Mouse (Mus musculus): ENCODE measurements around the gene Col23a1. TPM values are rescaled to one million over a fixed set of nuclear protein-coding genes. Genes with fewer than 3 reads are reported as not detected.

Col23a1 gene
- total and polyA plus RNA-seq, 2 experiments from 2014 or later: 3.5 to 7.2 TPM

DNA sequence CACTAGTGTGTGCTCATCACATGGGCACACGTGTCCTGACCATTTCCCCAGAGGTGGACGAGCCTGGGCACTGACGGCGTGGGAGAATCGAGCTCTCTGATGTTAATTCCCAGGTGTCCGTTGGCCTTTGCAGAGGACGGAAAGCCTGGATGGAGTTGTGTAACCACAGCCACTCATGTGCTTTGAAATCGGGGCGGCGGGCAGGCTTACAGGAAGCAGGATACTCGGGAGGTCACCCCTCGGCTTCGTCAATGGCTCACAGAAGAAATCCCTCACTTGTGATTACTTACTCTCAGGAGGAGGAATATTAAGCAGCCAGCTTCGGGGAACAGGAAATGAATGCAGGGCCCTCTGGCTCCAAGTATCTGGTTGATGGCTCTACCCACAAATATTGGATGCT, 133.0 kb downstream of the Col23a1 start:
- Histone ChIP-seq H3K4me3 (ENCODE audit: low read depth, low read length) (no peak overlapping the region), H3K9ac (replicated peaks; ENCODE audit: low read depth, low read length) (no peak overlapping the region), H3K9me3 (replicated peaks; ENCODE audit: control insufficient read depth, low read length) (no peaks in the 10 kb centered on the region), H3K36me3 (replicated peaks; ENCODE audit: control insufficient read depth, insufficient read depth, low read length) (no peaks in the 10 kb centered on the region), H3K4me2 (ENCODE audit: low read depth, low read length) (no peak overlapping the region), H3K4me1 (ENCODE audit: control insufficient read depth, insufficient read depth) (no peaks in the 10 kb centered on the region), H3K27me3 (ENCODE audit: control insufficient read depth, insufficient read depth, low read length) (no peaks in the 10 kb centered on the region), H3K27ac (ENCODE audit: low read depth) (no peak overlapping the region)
- WGBS: 65% methylated on average over 14 of the region's 14 CpGs
- no peak for DNase-seq (ENCODE audit: low spot score)
- TF ChIP-seq EP300 (IDR thresholded peaks at IDR 0.05; ENCODE audit: low read depth) (no peak), CTCF (IDR thresholded peaks at IDR 0.05; ENCODE audit: low read depth) (no peak)
- no peak for ATAC-seq (ENCODE audit: insufficient read depth, low read depth)

DNA sequence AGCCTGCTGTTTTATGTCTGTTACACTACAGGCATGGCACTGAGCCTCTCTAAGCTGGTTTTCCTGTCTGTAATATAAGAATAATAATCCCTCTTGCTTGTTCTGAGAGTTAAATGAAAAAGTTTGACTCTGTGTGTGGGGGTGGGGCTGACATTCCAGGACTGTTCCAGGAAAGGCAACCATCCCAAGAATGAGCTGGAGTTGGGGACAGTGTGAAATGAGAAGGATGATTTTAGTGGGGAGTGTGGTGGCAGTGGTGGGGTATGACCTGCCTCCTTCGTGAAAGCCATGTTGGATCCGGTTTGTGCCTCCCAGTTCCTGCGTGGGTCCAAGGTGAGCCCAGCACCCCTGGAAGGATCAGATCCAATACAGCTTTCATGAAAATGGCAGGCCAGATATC, 136.4 kb downstream of the Col23a1 start:
- peaks cover 15% of the 10 kb centered on the region; the same call in 1 of the 2 replicates for H3K27me3 ChIP-seq (ENCODE audit: control insufficient read depth, insufficient read depth, low read length)
- WGBS: 71% methylated on average over 3 of the region's 3 CpGs
- ATAC-seq (ENCODE audit: insufficient read depth, low read depth): no peak

DNA sequence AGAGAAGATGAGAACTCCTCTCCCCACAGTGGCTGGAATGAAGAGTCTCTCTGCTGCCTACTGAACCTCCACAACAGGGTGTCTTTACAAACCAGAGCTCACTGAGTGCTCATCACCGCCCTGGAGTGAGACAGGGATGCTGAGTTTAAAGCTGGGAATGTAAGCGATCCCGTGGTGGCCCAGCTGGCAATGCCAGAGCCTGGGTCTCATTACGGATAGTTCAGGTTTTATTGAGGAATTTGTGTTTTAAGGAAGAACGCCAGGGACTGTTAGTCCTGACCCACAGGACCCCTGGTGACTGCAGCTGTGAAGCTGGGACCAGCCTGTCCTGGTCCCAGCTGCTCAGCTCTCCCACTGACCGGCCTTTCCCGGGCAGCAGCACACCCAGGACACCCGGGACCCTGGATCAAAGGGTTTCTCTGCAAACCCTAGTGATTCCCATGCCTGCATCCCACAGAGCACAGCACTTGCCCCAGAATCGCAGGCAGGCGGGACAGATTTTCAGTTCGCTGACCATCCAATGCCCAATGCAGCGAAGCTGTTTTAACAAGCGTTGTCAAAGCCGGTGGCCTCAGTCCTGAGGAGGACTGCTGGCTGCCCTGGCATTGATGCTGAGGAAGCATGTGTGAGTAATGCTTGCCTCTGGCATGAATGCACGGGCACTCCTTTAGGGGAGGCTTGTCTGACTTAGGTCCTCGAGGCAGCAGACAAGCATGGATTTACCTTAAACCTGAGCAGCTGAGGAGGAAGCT, 139.9 kb downstream of the Col23a1 start:
- no peaks in the 10 kb centered on the region for H3K9me3 ChIP-seq (replicated peaks; ENCODE audit: control insufficient read depth, low read length)
- no peak for ATAC-seq (ENCODE audit: insufficient read depth, low read depth)
- H3K4me1 ChIP-seq (ENCODE audit: control insufficient read depth, insufficient read depth): no peaks in the 10 kb centered on the region
- H3K4me3 ChIP-seq (ENCODE audit: low read depth, low read length): no peak overlapping the region
- TF ChIP-seq EP300 (IDR thresholded peaks at IDR 0.05; ENCODE audit: low read depth) (no peak), CTCF (IDR thresholded peaks at IDR 0.05; ENCODE audit: low read depth) (no peak)
- peaks cover 15% of the 10 kb centered on the region; the same call in 1 of the 2 replicates for H3K27me3 ChIP-seq (ENCODE audit: control insufficient read depth, insufficient read depth, low read length)
- no peak overlapping the region for H3K4me2 ChIP-seq (ENCODE audit: low read depth, low read length)
- WGBS: 43% methylated on average over 16 of the region's 16 CpGs
- no peak overlapping the region for H3K27ac ChIP-seq (ENCODE audit: low read depth)
- no peaks in the 10 kb centered on the region for H3K36me3 ChIP-seq (replicated peaks; ENCODE audit: control insufficient read depth, insufficient read depth, low read length)
- no peak overlapping the region for H3K9ac ChIP-seq (replicated peaks; ENCODE audit: low read depth, low read length)
- no peak for DNase-seq (ENCODE audit: low spot score)

More for the DNA sequence above, 136.4 kb downstream of the Col23a1 start:
- no peaks in the 10 kb centered on the region for H3K9me3 ChIP-seq (replicated peaks; ENCODE audit: control insufficient read depth, low read length)
- TF ChIP-seq CTCF (IDR thresholded peaks at IDR 0.05; ENCODE audit: low read depth): no peak
- no peak for TF ChIP-seq EP300 (IDR thresholded peaks at IDR 0.05; ENCODE audit: low read depth)
- no peak overlapping the region for H3K27ac ChIP-seq (ENCODE audit: low read depth)
- H3K4me1 ChIP-seq (ENCODE audit: control insufficient read depth, insufficient read depth): no peaks in the 10 kb centered on the region
- H3K4me2 ChIP-seq (ENCODE audit: low read depth, low read length): no peak overlapping the region
- H3K4me3 ChIP-seq (ENCODE audit: low read depth, low read length): no peak overlapping the region
- no peak overlapping the region for H3K9ac ChIP-seq (replicated peaks; ENCODE audit: low read depth, low read length)
- no peaks in the 10 kb centered on the region for H3K36me3 ChIP-seq (replicated peaks; ENCODE audit: control insufficient read depth, insufficient read depth, low read length)
- DNase-seq (ENCODE audit: low spot score): no peak

DNA sequence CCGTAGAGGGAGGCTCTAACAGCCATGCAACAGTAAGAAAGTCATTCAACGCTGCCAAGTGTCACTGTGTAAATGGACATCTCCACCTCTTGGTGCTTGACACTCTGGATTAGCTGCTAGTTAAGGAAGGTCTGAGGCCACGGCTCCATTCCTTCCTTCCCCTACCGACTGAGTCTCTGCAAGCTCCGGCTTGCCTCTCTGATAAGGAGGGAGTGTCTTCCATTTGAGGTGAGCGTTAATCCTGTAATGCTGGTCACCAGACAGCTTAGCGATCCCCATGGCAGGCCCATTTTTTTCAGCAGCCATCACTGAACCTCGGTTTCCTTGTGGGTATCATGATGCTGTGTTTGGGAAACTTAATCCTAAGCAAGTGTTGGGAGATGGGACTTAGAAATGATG, 140.5 kb downstream of the Col23a1 start:
- Histone ChIP-seq H3K9ac (replicated peaks; ENCODE audit: low read depth, low read length) (no peak overlapping the region), H3K36me3 (replicated peaks; ENCODE audit: control insufficient read depth, insufficient read depth, low read length) (no peaks in the 10 kb centered on the region), H3K9me3 (replicated peaks; ENCODE audit: control insufficient read depth, low read length) (no peaks in the 10 kb centered on the region), H3K4me3 (ENCODE audit: low read depth, low read length) (no peak overlapping the region), H3K4me1 (ENCODE audit: control insufficient read depth, insufficient read depth) (no peaks in the 10 kb centered on the region), H3K27me3 (ENCODE audit: control insufficient read depth, insufficient read depth, low read length) (peaks cover 15% of the 10 kb centered on the region; the same call in 1 of the 2 replicates), H3K27ac (ENCODE audit: low read depth) (no peak overlapping the region), H3K4me2 (ENCODE audit: low read depth, low read length) (no peak overlapping the region)
- ATAC-seq (ENCODE audit: insufficient read depth, low read depth) (no peak), DNase-seq (ENCODE audit: low spot score) (no peak)
- no peak for TF ChIP-seq CTCF (IDR thresholded peaks at IDR 0.05; ENCODE audit: low read depth)
- no peak for TF ChIP-seq EP300 (IDR thresholded peaks at IDR 0.05; ENCODE audit: low read depth)
- WGBS: 35% methylated on average over 8 of the region's 8 CpGs

DNA sequence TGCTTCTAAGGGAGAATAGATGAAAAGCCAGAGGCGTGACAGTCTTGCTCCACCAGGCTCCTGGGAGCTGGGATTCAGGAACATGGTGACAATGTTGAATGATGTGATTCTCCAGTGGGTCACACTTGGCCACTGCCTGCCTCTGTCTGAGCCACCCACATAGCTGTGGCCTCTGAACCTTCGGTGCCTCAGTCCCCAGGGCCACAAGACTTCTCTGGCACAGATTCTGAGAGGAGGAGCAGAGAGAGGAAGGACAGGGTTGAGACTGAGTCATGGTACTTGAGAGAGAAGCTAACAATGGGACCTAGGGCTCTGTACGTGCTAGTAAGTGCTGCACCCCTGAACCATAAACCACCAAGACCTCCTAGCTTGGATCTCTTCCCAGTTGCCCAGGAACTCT, 141.6 kb downstream of the Col23a1 start:
- ATAC-seq (ENCODE audit: insufficient read depth, low read depth): no peak
- no peaks in the 10 kb centered on the region for H3K4me1 ChIP-seq (ENCODE audit: control insufficient read depth, insufficient read depth)
- 65% methylated on average over 3 of the region's 3 CpGs for WGBS

More for the DNA sequence above, 141.6 kb downstream of the Col23a1 start:
- no peak overlapping the region for H3K9ac ChIP-seq (replicated peaks; ENCODE audit: low read depth, low read length)
- no peaks in the 10 kb centered on the region for H3K36me3 ChIP-seq (replicated peaks; ENCODE audit: control insufficient read depth, insufficient read depth, low read length)
- no peak for DNase-seq (ENCODE audit: low spot score)
- no peak overlapping the region for H3K4me2 ChIP-seq (ENCODE audit: low read depth, low read length)
- no peak overlapping the region for H3K4me3 ChIP-seq (ENCODE audit: low read depth, low read length)
- no peak overlapping the region for H3K27ac ChIP-seq (ENCODE audit: low read depth)
- H3K27me3 ChIP-seq (ENCODE audit: control insufficient read depth, insufficient read depth, low read length): peaks cover 15% of the 10 kb centered on the region; the same call in 1 of the 2 replicates
- no peak for TF ChIP-seq EP300 (IDR thresholded peaks at IDR 0.05; ENCODE audit: low read depth)
- no peak for TF ChIP-seq CTCF (IDR thresholded peaks at IDR 0.05; ENCODE audit: low read depth)
- H3K9me3 ChIP-seq (replicated peaks; ENCODE audit: control insufficient read depth, low read length): no peaks in the 10 kb centered on the region

Data from heart, postnatal 0 days (tissue).